Mouse (Mus musculus): ENCODE measurements at regions not wholly inside any gene's neighbourhood (a gene's known extent, or its start where the extent isn't known, plus 50 kb on each side); places are given as distances from the start of the nearest gene placed in this dataset.
"Not testable (repeated sequence)": the region's sequence is repeated elsewhere in the genome, so short reads cannot be mapped to it uniquely, and the experiment has no call there.

GRCm38 (mm10) chr13:12726831-12727230 lies 73.0 kb downstream of the Prl2c3 start:
- peak; percentile 8 for DNase-seq (ENCODE audit: low read depth)

- not testable (repeated sequence) for DNase-seq (ENCODE audit: low read depth)
These were observed 81.8 kb downstream of the Prl2c3 start for GRCm38 (mm10) chr13:12717972-12718546.

- no peak for DNase-seq (ENCODE audit: low read depth)
These were observed 88.2 kb downstream of the Prl2c3 start for GRCm38 (mm10) chr13:12711471-12712273.

DNA sequence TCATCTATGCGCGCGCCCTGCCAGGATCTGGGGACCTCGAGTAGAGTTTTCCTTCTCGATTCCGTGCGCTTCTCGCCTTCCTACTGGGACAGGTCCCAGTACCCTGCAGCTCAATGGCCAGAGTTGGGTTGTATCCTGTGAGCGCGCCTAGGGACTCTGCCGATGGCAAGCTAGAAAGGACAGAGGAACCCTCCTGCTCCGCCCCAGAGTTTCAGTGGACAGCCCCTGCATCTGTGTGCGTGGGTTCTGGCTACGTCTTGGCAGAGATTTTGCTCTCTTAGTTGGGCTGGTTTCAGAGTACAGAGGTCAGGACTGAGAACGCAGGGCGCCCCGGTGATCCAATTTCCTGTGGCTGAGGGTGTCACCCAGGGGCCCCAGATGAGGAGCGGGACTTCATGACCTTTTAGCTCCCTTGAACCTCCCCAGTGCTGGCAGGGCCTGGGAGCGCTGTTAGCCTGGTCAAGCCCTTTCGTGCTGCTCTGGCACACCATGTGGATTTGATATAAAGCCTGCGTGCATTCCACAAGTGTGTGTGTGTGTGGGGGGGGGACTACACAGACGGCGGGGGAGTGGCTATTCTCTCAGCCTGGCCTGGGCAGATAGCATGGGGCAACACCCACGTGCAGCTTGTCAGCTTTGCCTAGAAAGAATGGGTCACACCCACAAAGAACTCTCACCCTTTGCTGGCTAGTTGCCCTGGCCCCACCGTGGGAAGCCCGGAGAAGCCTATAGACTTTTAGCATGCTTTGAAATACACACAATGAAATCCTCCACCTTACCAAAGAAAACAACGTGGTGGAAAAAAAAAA lies 96.9 kb downstream of the Prl2c3 start:
- not testable (repeated sequence) for DNase-seq (ENCODE audit: low read depth)

- not testable (repeated sequence) for DNase-seq (ENCODE audit: low read depth)
These were observed 97.6 kb downstream of the Prl2c3 start for GRCm38 (mm10) chr13:12702111-12702803.

GRCm38 (mm10) chr13:12693593-12694118 lies 106.2 kb downstream of the Prl2c3 start:
- DNase-seq (ENCODE audit: low read depth): not testable (repeated sequence)

DNA sequence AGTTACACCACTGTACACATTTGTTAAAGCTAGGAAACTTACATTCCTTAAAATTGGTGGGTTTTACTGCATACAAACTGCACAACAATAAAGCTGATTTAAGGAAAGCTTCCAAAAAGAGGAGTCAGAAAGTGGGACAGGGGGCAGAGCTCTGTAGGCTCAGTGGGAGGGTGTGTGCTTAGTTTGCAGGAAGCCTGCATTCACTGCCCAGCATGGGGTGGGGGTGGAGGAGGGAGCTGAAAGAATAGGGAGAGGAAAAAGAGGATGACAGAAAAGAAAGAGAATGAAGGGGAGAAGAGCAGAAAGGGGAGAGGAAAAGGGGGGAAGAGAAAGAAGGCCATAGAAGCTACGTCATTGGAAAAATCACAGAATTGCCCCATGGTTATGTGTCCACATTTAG lies 111.1 kb downstream of the Prl2c3 start:
- not testable (repeated sequence) for DNase-seq (ENCODE audit: low read depth)

GRCm38 (mm10) chr13:12688149-12688548 lies 111.7 kb downstream of the Prl2c3 start:
- DNase-seq (ENCODE audit: low read depth): not testable (repeated sequence)

GRCm38 (mm10) chr13:12680954-12681571 lies 115.4 kb downstream of the Ero1lb start:
- not testable (repeated sequence) for DNase-seq (ENCODE audit: low read depth)

DNA sequence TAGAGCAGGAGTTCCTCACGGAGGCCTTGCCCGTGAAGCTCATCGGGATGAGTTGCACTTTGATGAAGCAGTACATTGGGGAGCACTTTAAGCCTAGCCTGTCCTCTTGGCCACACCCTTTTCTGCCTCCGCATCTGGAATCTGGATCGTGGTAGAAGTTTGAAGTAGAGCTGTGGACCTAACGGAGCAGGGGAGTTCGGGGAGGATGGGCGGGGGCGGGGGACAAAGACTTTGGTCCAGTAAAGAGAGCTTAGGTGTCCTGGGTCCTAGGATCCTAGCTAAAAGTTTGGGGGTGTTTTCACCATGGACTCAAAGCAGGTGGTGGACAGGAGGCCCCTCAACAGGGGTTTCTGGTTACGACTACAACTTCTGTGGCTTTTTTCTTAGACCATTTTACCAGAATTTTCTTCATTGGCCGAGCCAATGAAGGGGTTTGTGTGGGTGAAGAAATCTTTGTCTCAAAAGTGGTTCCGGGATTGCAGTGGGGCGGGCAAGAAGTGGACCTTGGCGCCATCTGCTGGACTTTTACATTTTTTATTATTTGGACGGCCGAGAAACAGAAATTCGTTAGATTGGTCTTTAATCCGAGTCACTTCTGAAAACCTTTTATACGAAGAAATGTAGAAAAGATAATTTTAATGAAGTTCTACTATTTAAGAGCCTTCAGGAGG lies 114.7 kb downstream of the Ero1lb start:
- peak; percentile 25 for DNase-seq (ENCODE audit: low read depth)

DNA sequence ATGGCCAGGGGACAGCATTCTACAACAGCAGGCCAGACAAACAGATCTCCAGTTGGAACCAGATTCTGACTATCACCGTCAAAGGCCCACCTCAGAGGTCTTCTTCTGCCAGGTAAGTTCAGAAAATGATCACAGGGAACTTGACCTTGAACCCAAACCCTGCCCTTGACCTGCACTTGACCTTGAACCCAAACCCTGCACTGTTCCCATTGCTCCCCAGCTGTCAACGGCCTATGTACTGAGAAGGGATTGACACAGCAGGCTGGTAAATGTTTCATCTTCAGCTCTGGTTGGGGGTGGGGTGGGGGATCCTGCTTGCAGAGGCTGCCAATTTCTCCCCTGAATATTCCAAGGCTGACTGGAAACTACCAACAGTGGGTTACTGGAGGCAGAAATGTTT lies 111.7 kb downstream of the Ero1lb start:
- DNase-seq (ENCODE audit: low read depth): no peak

DNA sequence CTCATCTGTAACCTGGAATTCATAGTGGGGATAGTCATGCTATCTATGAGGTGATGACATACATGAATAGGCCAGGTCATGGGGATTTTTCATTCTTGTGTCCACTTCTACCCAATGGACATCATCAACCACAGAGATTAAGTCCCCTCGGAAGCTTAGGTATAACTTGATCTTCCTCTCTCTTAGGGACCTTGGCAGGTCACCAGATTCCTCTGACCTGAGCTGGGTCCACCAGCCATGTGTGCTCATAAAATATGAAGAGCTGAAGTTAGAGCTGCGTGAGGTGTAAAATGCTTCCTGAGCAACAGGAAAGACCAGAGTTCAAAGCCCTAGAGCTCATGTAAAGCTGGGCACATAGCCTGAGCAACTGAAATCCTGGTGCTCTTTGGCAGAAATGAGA lies 105.3 kb downstream of the Ero1lb start:
- not testable (repeated sequence) for DNase-seq (ENCODE audit: low read depth)

DNA sequence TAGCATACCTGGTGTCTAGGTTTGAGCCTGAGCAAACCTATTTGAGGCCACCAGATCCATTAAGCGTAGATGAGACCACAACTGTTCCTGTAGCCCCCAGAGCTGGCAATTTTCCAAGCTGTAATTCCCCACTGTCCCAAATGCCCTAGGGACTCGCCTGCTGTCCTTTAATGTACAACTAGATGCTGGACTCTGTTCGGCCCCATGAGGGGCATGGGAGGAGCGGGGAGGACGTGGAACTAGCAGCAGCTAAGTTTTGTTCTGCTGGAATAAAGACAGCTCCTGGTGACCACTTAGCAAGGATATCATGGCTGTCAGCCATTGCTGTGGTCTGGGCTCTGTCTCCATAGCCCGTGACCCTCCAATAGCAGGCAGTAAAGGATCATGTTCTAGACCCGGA lies 103.1 kb downstream of the Ero1lb start:
- DNase-seq (ENCODE audit: low read depth): not testable (repeated sequence)

DNA sequence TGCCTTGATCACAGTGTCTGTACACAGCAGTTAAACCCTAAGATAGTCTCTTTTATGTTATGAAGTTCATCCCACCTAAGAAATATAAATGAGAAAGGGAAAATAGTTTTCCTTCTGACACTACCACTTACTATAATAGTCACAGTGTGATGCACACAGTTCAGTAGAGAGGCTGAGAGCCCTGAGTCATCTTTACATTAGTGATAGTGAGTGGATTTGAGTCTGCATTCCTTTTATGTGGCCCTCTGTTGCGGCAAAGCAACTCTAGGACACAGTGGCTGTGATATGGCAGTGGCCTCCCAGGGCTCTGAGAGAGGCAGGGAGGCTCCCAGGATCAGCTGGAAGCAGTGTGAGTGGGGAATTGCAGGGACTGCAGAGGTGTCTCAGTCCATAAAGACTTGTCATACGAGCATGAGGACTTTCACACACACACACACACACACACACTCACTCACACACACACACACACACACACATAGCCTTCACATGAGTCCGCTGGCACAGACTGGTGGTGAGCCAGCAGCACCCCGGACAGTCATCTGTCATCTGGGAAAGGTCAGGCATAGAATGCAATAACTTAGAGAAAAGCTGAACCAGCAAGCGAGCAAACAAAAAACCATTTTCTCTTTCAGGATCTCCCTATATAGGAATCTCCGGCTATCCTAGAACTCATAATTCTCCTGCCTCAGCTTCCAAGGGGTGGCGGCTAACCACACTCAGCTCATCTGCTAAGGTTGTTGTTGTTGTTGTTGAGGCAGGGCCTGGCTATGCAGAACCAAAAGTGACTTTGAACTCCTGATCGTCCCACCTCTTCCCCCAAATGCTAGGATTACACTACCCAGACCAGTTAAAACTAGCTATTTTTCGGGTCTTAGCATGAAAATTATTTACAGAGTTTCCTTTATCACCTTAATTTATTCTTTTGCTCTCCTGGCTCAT lies 102.3 kb downstream of the Ero1lb start:
- DNase-seq (ENCODE audit: low read depth): not testable (repeated sequence)

DNA sequence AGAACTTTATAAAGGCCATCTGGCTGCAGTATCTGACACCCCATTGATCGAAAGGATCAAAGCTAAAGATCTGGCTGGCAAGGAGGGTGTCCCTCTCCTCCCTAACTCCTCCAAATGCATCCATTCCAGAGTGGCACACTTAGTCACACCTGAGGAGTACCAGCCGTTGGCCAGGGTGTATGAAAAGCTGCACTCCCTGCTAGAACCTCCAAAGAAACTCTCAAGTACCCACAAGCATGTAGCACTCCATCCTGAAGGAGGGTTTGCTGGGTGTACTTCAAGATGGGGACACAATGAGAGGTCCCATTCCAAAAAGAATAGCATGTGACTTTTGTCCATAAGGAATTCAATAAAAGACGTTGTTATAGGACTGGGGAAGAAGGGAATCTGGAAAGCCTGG lies 100.4 kb downstream of the Ero1lb start:
- not testable (repeated sequence) for DNase-seq (ENCODE audit: low read depth)

Measured in c-Kit-positive CD71-negative TER-119-negative erythroid progenitor cells, embryonic 14.5 days (primary cell).